Mouse (Mus musculus) stomach, embryonic 16.5 days (tissue): Measurements from ENCODE around the gene Zkscan1. TPM values are rescaled to one million over a fixed set of nuclear protein-coding genes. Genes with fewer than 3 reads are reported as not detected.
A peak's percentile ranks its signal among the peaks of the same experiment; 100 is the strongest.

Source experiments
- ATAC-seq: fragments of 200-750 bp; cut with Nextera tagmentation; 2 replicates; pipeline ENCODE4 v1.8.0; 2017; ENCODE audit warnings: moderate number of reproducible peaks, moderate TSS enrichment; ENCODE audit not compliant: insufficient read depth, low FRiP score
- H3K27ac ChIP-seq: fragments of 300-500 bp; sonication (generic); 2 replicates; pipeline ENCODE4 v1.5.1; 2014; ENCODE audit warnings: low read length
- H3K27me3 ChIP-seq: fragments of 300-500 bp; sonication (generic); 2 replicates; pipeline ENCODE4 v1.6.1; 2014; ENCODE audit warnings: low read length, control low read depth, mixed read lengths; ENCODE audit not compliant: control insufficient read depth, insufficient read depth
- H3K36me3 ChIP-seq: fragments of 300-500 bp; sonication (generic); 2 replicates; pipeline ENCODE4 v1.6.1; 2014; ENCODE audit warnings: low read length; ENCODE audit not compliant: control insufficient read depth, insufficient read depth
- H3K4me1 ChIP-seq: fragments of 300-500 bp; sonication (generic); 2 replicates; pipeline ENCODE4 v1.6.1; 2014; ENCODE audit warnings: low read length, control low read depth, mixed read lengths; ENCODE audit not compliant: control insufficient read depth, insufficient read depth
- H3K4me2 ChIP-seq: fragments of 300-500 bp; sonication (generic); 2 replicates; pipeline ENCODE4 v1.6.1; 2014; ENCODE audit warnings: low read depth, low read length, mixed read lengths
- H3K4me3 ChIP-seq: fragments of 300-500 bp; sonication (generic); replicated peaks from 2 replicates; pipeline ENCODE4 v1.5.1; 2014; ENCODE audit warnings: mild to moderate bottlenecking, low read length
- H3K9ac ChIP-seq: fragments of 300-500 bp; sonication (generic); 2 replicates; pipeline ENCODE4 v1.6.1; 2014; ENCODE audit warnings: low read length
- H3K9me3 ChIP-seq: fragments of 300-500 bp; sonication (generic); replicated peaks from 2 replicates; pipeline ENCODE4 v1.6.1; 2016; ENCODE audit warnings: low read length, control low read depth; ENCODE audit not compliant: control insufficient read depth
- WGBS: fragments of 180-500 bp; shearing (Covaris S2); extraction: QIAGEN DNeasy Blood & Tissue Kit; methylation state at CpG from one replicate; pipeline ENCODE4 v1.1.7; 2014; 5-methylcytosine and 5-hydroxymethylcytosine counted together
- polyA plus RNA-seq: library from polyadenylated mRNA; unstranded; fragments of >200 nt; fragmentation: Nextera tagmentation; extraction: Ambion mirVana; gene quantifications from 2 replicates; pipeline ENCODE4 v1.2.1, GENCODE M21; 2015

Zkscan1 gene
- polyA plus RNA-seq, 1 experiment from 2014 or later: 16.5 TPM

GRCm38 (mm10) chr5:138084507-138084906, 377 bp upstream of the Zkscan1 start:
- no peak for ATAC-seq
- H3K9ac ChIP-seq: peak overlapping the region; percentile 99; the same call in 1 of the 2 replicates

GRCm38 (mm10) chr5:138085421-138085911, 582 bp downstream of the Zkscan1 start:
- under 1% methylated on average over 18 of the region's 18 CpGs for WGBS
- no peak for ATAC-seq
- H3K4me1 ChIP-seq: peaks cover 6% of the 10 kb centered on the region
- peak overlapping the region; percentile 99 for H3K9ac ChIP-seq
- H3K4me2 ChIP-seq: peak overlapping the region; percentile 76
- no peaks in the 10 kb centered on the region for H3K9me3 ChIP-seq
- H3K4me3 ChIP-seq: peak overlapping the region; percentile 99
- peak overlapping the region; percentile 93 for H3K27ac ChIP-seq
- H3K27me3 ChIP-seq: no peaks in the 10 kb centered on the region
- H3K36me3 ChIP-seq: no peaks in the 10 kb centered on the region

More at GRCm38 (mm10) chr5:138084507-138084906, 377 bp upstream of the Zkscan1 start:
- no peaks in the 10 kb centered on the region for H3K36me3 ChIP-seq
- peaks cover 6% of the 10 kb centered on the region for H3K4me1 ChIP-seq
- 47% methylated on average over 2 of the region's 2 CpGs for WGBS
- H3K4me3 ChIP-seq: peak overlapping the region; percentile 99
- H3K4me2 ChIP-seq: peak overlapping the region; percentile 57
- no peaks in the 10 kb centered on the region for H3K27me3 ChIP-seq
- no peaks in the 10 kb centered on the region for H3K9me3 ChIP-seq
- H3K27ac ChIP-seq: no peak overlapping the region

- Histone ChIP-seq H3K9ac (no peak overlapping the region), H3K4me1 (peaks cover 6% of the 10 kb centered on the region), H3K4me2 (peak overlapping the region; percentile 76; the same call in 1 of the 2 replicates), H3K27ac (no peak overlapping the region), H3K9me3 (no peaks in the 10 kb centered on the region), H3K27me3 (no peaks in the 10 kb centered on the region), H3K36me3 (no peaks in the 10 kb centered on the region), H3K4me3 (no peak overlapping the region)
- ATAC-seq: no peak
- 73% methylated on average over 3 of the region's 3 CpGs for WGBS
These were observed 2.0 kb downstream of the Zkscan1 start for GRCm38 (mm10) chr5:138086842-138087241.

GRCm38 (mm10) chr5:138088366-138088765, 3.5 kb downstream of the Zkscan1 start:
- Histone ChIP-seq H3K36me3 (no peaks in the 10 kb centered on the region), H3K27me3 (no peaks in the 10 kb centered on the region), H3K4me3 (no peak overlapping the region), H3K9ac (no peak overlapping the region), H3K4me2 (peak overlapping the region; percentile 11; the same call in 1 of the 2 replicates), H3K27ac (peak overlapping the region; percentile 64; the same call in 1 of the 2 replicates), H3K9me3 (no peaks in the 10 kb centered on the region), H3K4me1 (peaks cover 6% of the 10 kb centered on the region)
- no peak for ATAC-seq
- 69% methylated on average over 3 of the region's 3 CpGs for WGBS

GRCm38 (mm10) chr5:138089108-138089551, 4.2 kb downstream of the Zkscan1 start:
- no peaks in the 10 kb centered on the region for H3K36me3 ChIP-seq
- H3K9ac ChIP-seq: no peak overlapping the region
- ATAC-seq: peak; percentile 77
- H3K4me3 ChIP-seq: no peak overlapping the region
- no peaks in the 10 kb centered on the region for H3K27me3 ChIP-seq
- peak overlapping the region; percentile 64 for H3K27ac ChIP-seq
- 0 out of 2 replicates have a peak overlapping the region, but pooled peaks have one; percentile 11 for H3K4me2 ChIP-seq
- no peaks in the 10 kb centered on the region for H3K9me3 ChIP-seq
- WGBS: 60% methylated on average over 6 of the region's 6 CpGs
- H3K4me1 ChIP-seq: peaks cover 6% of the 10 kb centered on the region

- H3K4me2 ChIP-seq: no peak overlapping the region
- no peak overlapping the region for H3K27ac ChIP-seq
- H3K27me3 ChIP-seq: no peaks in the 10 kb centered on the region
- no peaks in the 10 kb centered on the region for H3K36me3 ChIP-seq
- WGBS: 75% methylated on average over 3 of the region's 3 CpGs
- no peak for ATAC-seq
- no peak overlapping the region for H3K9ac ChIP-seq
- no peaks in the 10 kb centered on the region for H3K9me3 ChIP-seq
- H3K4me3 ChIP-seq: no peak overlapping the region
- peaks cover 2% of the 10 kb centered on the region; the same call in 1 of the 2 replicates for H3K4me1 ChIP-seq
These were observed 5.4 kb downstream of the Zkscan1 start for GRCm38 (mm10) chr5:138090271-138090670.

GRCm38 (mm10) chr5:138090737-138091136, 5.9 kb downstream of the Zkscan1 start:
- Histone ChIP-seq H3K9ac (no peak overlapping the region), H3K36me3 (no peaks in the 10 kb centered on the region), H3K27me3 (no peaks in the 10 kb centered on the region), H3K4me1 (peaks cover 2% of the 10 kb centered on the region; the same call in 1 of the 2 replicates), H3K4me2 (no peak overlapping the region), H3K27ac (no peak overlapping the region), H3K9me3 (no peaks in the 10 kb centered on the region), H3K4me3 (no peak overlapping the region)
- no peak for ATAC-seq
- 94% methylated on average over 5 of the region's 5 CpGs for WGBS

GRCm38 (mm10) chr5:138092771-138093170, 7.9 kb downstream of the Zkscan1 start:
- no peak overlapping the region for H3K27ac ChIP-seq
- H3K27me3 ChIP-seq: no peaks in the 10 kb centered on the region
- no peak overlapping the region for H3K4me3 ChIP-seq
- H3K9ac ChIP-seq: no peak overlapping the region
- no peak overlapping the region for H3K4me2 ChIP-seq
- ATAC-seq: no peak
- 94% methylated on average over 4 of the region's 4 CpGs for WGBS
- no peaks in the 10 kb centered on the region for H3K4me1 ChIP-seq
- H3K9me3 ChIP-seq: no peaks in the 10 kb centered on the region
- 0 out of 2 replicates have a peak, but pooled peaks cover 14% of the 10 kb centered on the region for H3K36me3 ChIP-seq

GRCm38 (mm10) chr5:138094474-138094873, 9.6 kb downstream of the Zkscan1 start:
- Histone ChIP-seq H3K36me3 (peaks cover 27% of the 10 kb centered on the region), H3K4me1 (no peaks in the 10 kb centered on the region), H3K9ac (no peak overlapping the region), H3K27ac (no peak overlapping the region), H3K27me3 (no peaks in the 10 kb centered on the region), H3K4me3 (no peak overlapping the region), H3K9me3 (no peaks in the 10 kb centered on the region), H3K4me2 (no peak overlapping the region)
- ATAC-seq: no peak
- 96% methylated on average over 6 of the region's 6 CpGs for WGBS
